ENCODE assay signal across 8 mouse cellular contexts in genomic region chr8:126886741-126887638, GRCm38 (mm10). TPM values are rescaled to one million over a fixed set of nuclear protein-coding genes. Genes with fewer than 3 reads are reported as not detected.
A peak's percentile ranks its signal among the peaks of the same experiment; 100 is the strongest.
DNase-seq lines count a peak whose midpoint lies in the region; ATAC-seq and TF ChIP-seq lines count a peak whose summit lies in the region.

No protein-coding gene starts in this region.

- 0 out of 2 replicates have a peak overlapping the region, but pooled peaks have one; percentile 9 for H3K27ac ChIP-seq in forebrain, embryonic 14.5 days (ENCODE audit: low read depth, low read length)
- peak overlapping the region; percentile 80 for H3K27ac ChIP-seq in limb, embryonic 10.5 days

- H3K9me3 ChIP-seq in forebrain, embryonic 14.5 days (replicated peaks; ENCODE audit: control insufficient read depth, low read length) = no peaks in the 10 kb centered on the region
- no peaks in the 10 kb centered on the region for H3K9me3 ChIP-seq in limb, embryonic 10.5 days (replicated peaks)

- no peak overlapping the region for H3K9ac ChIP-seq in forebrain, embryonic 14.5 days (ENCODE audit: low read length)

- no peak overlapping the region for H3ac ChIP-seq in myocyte (ENCODE audit: control insufficient read depth, insufficient read length)

- no peak for ATAC-seq in forebrain, embryonic 14.5 days

- H3K4me1 ChIP-seq in forebrain, embryonic 14.5 days (ENCODE audit: control insufficient read depth, insufficient read depth, low read length) = peaks cover 8% of the 10 kb centered on the region; the same call in 1 of the 2 replicates
- H3K4me1 ChIP-seq in limb, embryonic 10.5 days = peaks cover 32% of the 10 kb centered on the region

- H3K27me3 ChIP-seq in forebrain, embryonic 14.5 days (replicated peaks; ENCODE audit: control insufficient read depth, insufficient read depth, low read length) = no peaks in the 10 kb centered on the region
- no peaks in the 10 kb centered on the region for H3K27me3 ChIP-seq in limb, embryonic 10.5 days (ENCODE audit: low read depth, poor library complexity, severe bottlenecking)
- H3K27me3 ChIP-seq in myocyte (ENCODE audit: control insufficient read depth, insufficient read depth, insufficient read length) = no peaks in the 10 kb centered on the region

- peak; percentile 64 to 73 for DNase-seq in right cerebral cortex, postnatal 10 days (ENCODE audit: low spot score in 2 of 2)
- DNase-seq in right cerebral cortex, postnatal 36 days (ENCODE audit: low spot score in 2 of 2) = no peak
- no peak for DNase-seq in forebrain, embryonic 14.5 days (ENCODE audit: low spot score)
- peak; percentile 81 to 82 for DNase-seq in heart, postnatal 14 days
- DNase-seq in limb, embryonic 10.5 days (ENCODE audit: low spot score) = peak; percentile 54
- no peak for DNase-seq in left cerebral cortex, adult 18-20 months (ENCODE audit: low spot score in 2 of 2)
- no peak for DNase-seq in thymus, postnatal 36 days

- no peak overlapping the region for H3K4me2 ChIP-seq in forebrain, embryonic 14.5 days (ENCODE audit: low read length)
- H3K4me2 ChIP-seq in myocyte (ENCODE audit: low read depth) = peak overlapping the region; percentile 1

- WGBS in forebrain, embryonic 14.5 days = 73% methylated on average over 8 of the region's 8 CpGs
- WGBS in limb, embryonic 10.5 days = 67% methylated on average over 8 of the region's 8 CpGs

- H3K79me2 ChIP-seq in myocyte (ENCODE audit: control insufficient read depth, insufficient read depth) = no peaks in the 10 kb centered on the region

- H3K4me3 ChIP-seq in forebrain, embryonic 14.5 days (ENCODE audit: low read depth, low read length) = no peak overlapping the region
- H3K4me3 ChIP-seq in limb, embryonic 10.5 days = no peak overlapping the region
- H3K4me3 ChIP-seq in myocyte = no peak overlapping the region

- no peaks in the 10 kb centered on the region for H3K36me3 ChIP-seq in forebrain, embryonic 14.5 days (ENCODE audit: control insufficient read depth, insufficient read depth, low read length)
- no peaks in the 10 kb centered on the region for H3K36me3 ChIP-seq in limb, embryonic 10.5 days
- no peaks in the 10 kb centered on the region for H3K36me3 ChIP-seq in myocyte (ENCODE audit: control insufficient read depth, insufficient read depth)

- no peak for TF ChIP-seq POLR2A in myocyte (IDR thresholded peaks at IDR 0.05; ENCODE audit: insufficient read length, low read depth)

- intact Hi-C loops in heart, postnatal 14 days (cut with DNase I) = loop anchor here (2.0 kb wide), 1 partner anchor 26 kb away; no protein-coding TSS in a partner anchor

TF ChIP-seq in myocyte, 11 proteins besides CTCF, POLR2A, EP300 and RAD21:
- no peak for TF ChIP-seq MAX (IDR thresholded peaks at IDR 0.05; ENCODE audit: low read depth)
- TF ChIP-seq USF1 (IDR thresholded peaks at IDR 0.05; ENCODE audit: low read depth) = no peak
- TF ChIP-seq E2F4 (IDR thresholded peaks at IDR 0.05; ENCODE audit: insufficient read depth) = no peak
- TF ChIP-seq POLR2AphosphoS2 (IDR thresholded peaks at IDR 0.05; ENCODE audit: insufficient read length, low read depth) = no peak
- peak; percentile 46 for TF ChIP-seq TCF3 (IDR thresholded peaks at IDR 0.05; ENCODE audit: insufficient read length, low read depth)
- TF ChIP-seq SRF (IDR thresholded peaks at IDR 0.05; ENCODE audit: control insufficient read depth, insufficient read length, low read depth) = no peak
- no peak for TF ChIP-seq REST (IDR thresholded peaks at IDR 0.05; ENCODE audit: insufficient read depth, insufficient read length)
- no peak for TF ChIP-seq CEBPB (IDR thresholded peaks at IDR 0.05; ENCODE audit: insufficient read depth, poor library complexity, severe bottlenecking)
- TF ChIP-seq MYOD1 (IDR thresholded peaks at IDR 0.05; ENCODE audit: control insufficient read depth in 1 of 3, insufficient read length in 2 of 3, low read depth in 2 of 3) = peak in 2 of 3 experiments; percentile 54 to 72
- TF ChIP-seq MYOG (IDR thresholded peaks at IDR 0.05; ENCODE audit: control insufficient read depth in 1 of 3, insufficient read depth in 1 of 3, insufficient read length in 2 of 3, low read depth in 2 of 3) = peak; percentile 27 to 86 (median 46)
- TF ChIP-seq TCF12 (IDR thresholded peaks at IDR 0.05; ENCODE audit: insufficient read depth, poor library complexity, severe bottlenecking) = no peak

RNA-seq across cellular contexts. Expression of gene Tomm20, which starts 58.7 kb away (rescaled TPM):
- 218 and 229 TPM in 2 replicates for polyA plus RNA-seq in forebrain, embryonic 14.5 days (2014; fragmentation: Nextera tagmentation; extraction: Ambion mirVana)
- 10 to 100 TPM; 66.9 to 87.0 TPM for total RNA-seq in heart, postnatal 14 days (2021)
- 301 and 341 TPM in 2 replicates for polyA plus RNA-seq in limb, embryonic 10.5 days (2016; fragmentation: Nextera tagmentation; extraction: Ambion mirVana)
- 327 TPM for polyA plus RNA-seq in myocyte (2012; fragmentation: generic; extraction: Trizol)
- total RNA-seq in left cerebral cortex, adult 18-20 months (2021) = 100 to 1,000 TPM; 215 to 218 TPM

Comparison
In these comparisons a context has a peak if more than half of its experiments do, and no peak if none do; other contexts are left out.
1. DNase-seq: peak in right cerebral cortex, postnatal 10 days (2 of 2), heart, postnatal 14 days (2 of 2) and limb, embryonic 10.5 days (single experiment); none in right cerebral cortex, postnatal 36 days (0 of 2), forebrain, embryonic 14.5 days (single experiment), left cerebral cortex, adult 18-20 months (0 of 2) and thymus, postnatal 36 days (0 of 2).